Mouse (Mus musculus) small intestine, adult 2 months (tissue): ENCODE data around the gene Ctsh.

ENCODE experiments used
- CTCF ChIP-seq: fragments of 200-500 bp; IDR thresholded peaks from 2 replicates; pipeline ENCODE4 v1.5.1; 2012; ENCODE audit warnings: low read depth, mild to moderate bottlenecking, control low read depth, inconsistent platforms, low read length, moderate library complexity, mixed read lengths; ENCODE audit not compliant: insufficient replicate concordance, insufficient read length; ENCODE audit errors: extremely low read depth
- POLR2A ChIP-seq: fragments of 200-500 bp; IDR thresholded peaks from 2 replicates; pipeline ENCODE4 v1.6.1; 2012; ENCODE audit warnings: low read depth, mild to moderate bottlenecking, control low read depth, inconsistent platforms, low read length, moderate library complexity

- no peak for TF ChIP-seq POLR2A
- TF ChIP-seq CTCF = peak; percentile 51; the same call in 1 of the 2 replicates
These were observed 46.8 kb downstream of the Ctsh start for GRCm38 (mm10) chr9:90100760-90101159.
